Mouse (Mus musculus): ENCODE results near the gene Scamp4. TPM values are rescaled to one million over a fixed set of nuclear protein-coding genes. Genes with fewer than 3 reads are reported as not detected.

Scamp4 gene
- total RNA-seq, 2 experiments from 2014 or later, result 19.7 to 22.1 TPM

DNA sequence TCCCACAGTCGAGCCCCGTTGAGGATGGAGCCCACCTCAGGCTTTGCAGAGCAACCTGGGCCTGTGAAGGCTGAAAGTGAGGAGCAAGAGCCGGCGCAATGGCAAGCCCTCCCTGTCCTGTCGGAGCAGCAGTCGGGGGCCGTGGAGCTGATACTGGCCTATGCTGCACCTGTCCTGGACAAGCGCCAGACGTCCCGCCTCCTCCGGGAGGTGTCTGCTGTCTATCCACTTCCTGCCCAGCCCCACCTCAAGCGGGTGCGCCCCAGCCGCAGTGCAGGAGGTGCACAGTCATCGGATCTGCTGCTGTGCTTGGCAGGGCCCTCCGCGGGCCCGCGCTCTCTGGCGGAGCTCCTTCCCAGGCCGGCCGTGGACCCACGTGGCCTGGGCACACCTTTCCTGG, 3.6 kb downstream of the Scamp4 start:
- no peak for DNase-seq
- intact Hi-C loops (cut with DNase I), result no loop called here

GRCm38 (mm10) chr10:80606737-80607350, 4.2 kb downstream of the Scamp4 start:
- intact Hi-C loops (cut with DNase I), result no loop called here
- no peak for DNase-seq

GRCm38 (mm10) chr10:80608435-80608834, 5.8 kb downstream of the Scamp4 start:
- intact Hi-C loops (cut with DNase I), result no loop called here
- no peak for DNase-seq

DNA sequence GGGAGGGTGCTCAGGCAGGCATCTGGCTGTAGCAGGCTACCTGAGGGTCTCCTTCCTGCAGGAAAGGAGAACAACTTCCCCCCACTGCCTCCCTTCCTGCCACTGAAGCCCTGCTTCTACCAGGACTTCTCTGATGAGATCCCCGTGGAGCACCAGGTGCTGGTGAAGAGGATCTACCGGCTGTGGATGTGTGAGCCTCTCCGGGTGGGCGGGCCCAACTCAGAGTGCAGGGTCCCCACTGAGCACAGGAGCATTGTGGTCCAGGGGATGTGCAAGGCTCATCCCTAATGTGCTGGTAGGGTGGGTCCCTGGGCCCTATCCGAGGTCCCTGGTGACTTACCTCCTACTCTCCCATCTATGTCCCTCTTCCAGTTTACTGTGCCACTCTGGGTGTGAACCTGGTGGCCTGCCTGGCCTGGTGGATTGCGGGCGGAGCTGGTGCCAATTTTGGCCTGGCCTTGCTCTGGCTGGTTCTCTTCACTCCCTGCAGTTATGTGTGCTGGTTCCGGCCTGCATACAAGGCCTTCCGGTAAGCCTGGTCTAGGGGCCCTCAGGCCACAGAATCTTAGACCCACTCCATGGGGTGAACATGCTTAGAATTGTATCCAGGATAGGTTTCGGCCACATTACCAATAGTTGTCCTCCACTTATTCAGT, 6.7 kb downstream of the Scamp4 start:
- intact Hi-C loops (cut with DNase I), result no loop called here
- no peak for DNase-seq

GRCm38 (mm10) chr10:80610116-80610785, 7.6 kb downstream of the Scamp4 start:
- intact Hi-C loops (cut with DNase I), result loop anchor here (2.0 kb wide), 2 partner anchors 51 to 75 kb away; no protein-coding TSS in a partner anchor
- DNase-seq, result no peak

GRCm38 (mm10) chr10:80611024-80611423, 8.4 kb downstream of the Scamp4 start:
- intact Hi-C loops (cut with DNase I), result loop anchor here (2.0 kb wide), 2 partner anchors 50 to 74 kb away; no protein-coding TSS in a partner anchor
- DNase-seq, result peak; percentile 60 to 67

- intact Hi-C loops (cut with DNase I), result loop anchor here (2.0 kb wide), 2 partner anchors 49 to 73 kb away; no protein-coding TSS in a partner anchor
- DNase-seq, result no peak
Observed at GRCm38 (mm10) chr10:80611905-80612304, 9.2 kb downstream of the Scamp4 start.

GRCm38 (mm10) chr10:80613821-80614220, 11.1 kb downstream of the Scamp4 start:
- intact Hi-C loops (cut with DNase I), result no loop called here
- no peak for DNase-seq

- DNase-seq, result no peak
- intact Hi-C loops (cut with DNase I), result no loop called here
Observed at GRCm38 (mm10) chr10:80614351-80614750, 11.7 kb downstream of the Scamp4 start.

- intact Hi-C loops (cut with DNase I), result no loop called here
- no peak for DNase-seq
Observed at GRCm38 (mm10) chr10:80618181-80618580, 15.5 kb downstream of the Scamp4 start.

DNA sequence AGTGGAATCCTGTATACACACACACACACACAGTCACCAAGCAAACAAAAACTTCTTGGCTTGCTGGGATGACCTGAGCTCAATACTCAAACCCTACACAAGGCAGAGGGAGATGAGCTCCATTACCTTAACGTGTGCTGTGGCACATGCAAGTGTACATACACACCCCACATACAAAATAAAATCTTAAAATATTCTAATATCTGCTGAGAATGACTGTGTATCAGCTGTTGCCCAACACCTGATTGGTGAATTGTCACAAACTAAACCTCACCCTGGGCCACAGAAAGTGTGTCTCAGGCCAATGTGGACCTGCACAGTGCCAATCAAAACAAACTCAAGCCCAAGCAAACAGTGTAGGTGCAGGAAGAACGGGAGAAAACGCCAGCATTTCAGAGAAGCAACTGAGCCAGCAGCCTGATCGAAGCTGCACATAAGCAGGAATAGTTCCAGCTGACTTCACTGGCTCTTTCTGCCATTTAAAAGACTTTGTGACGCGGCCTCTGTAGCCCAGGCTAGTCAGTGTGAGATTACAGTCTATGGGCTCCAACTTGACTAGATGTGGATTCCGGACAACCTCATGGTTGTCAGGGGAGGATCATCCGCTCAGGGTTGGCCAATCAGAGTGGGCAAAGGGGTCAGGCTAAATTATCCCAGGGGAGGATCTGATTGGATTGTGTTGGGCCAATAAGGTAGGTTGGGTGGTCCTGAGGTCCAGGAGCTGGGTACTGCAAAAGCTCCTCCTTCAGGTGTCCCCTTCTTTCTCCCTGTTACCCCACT, 17.0 kb downstream of the Scamp4 start:
- no peak for DNase-seq
- intact Hi-C loops (cut with DNase I), result no loop called here

DNA sequence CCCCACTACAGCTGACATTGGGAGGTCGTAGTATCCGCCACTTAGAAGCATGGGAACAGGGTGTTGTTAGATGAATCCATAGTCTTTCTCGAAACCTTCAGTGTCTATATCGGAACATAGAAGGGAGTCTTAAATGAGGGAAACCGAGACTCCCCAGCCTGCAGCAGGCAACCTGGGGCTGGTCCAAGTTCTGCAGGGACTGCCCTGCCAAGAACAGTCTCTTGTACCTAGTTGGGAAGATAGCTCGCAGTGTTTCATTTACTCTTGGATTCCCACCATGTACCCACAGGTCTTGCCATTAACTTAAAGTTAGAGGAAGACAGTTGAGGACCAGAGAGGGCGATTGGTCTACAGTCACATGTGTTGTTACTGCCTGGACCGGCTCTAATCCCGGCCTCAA, 17.7 kb downstream of the Scamp4 start:
- intact Hi-C loops (cut with DNase I), result no loop called here
- DNase-seq, result no peak

GRCm38 (mm10) chr10:80620796-80621689, 18.4 kb downstream of the Scamp4 start:
- intact Hi-C loops (cut with DNase I), result no loop called here

GRCm38 (mm10) chr10:80621690-80621939, 18.9 kb downstream of the Scamp4 start:
- no peak for DNase-seq
- intact Hi-C loops (cut with DNase I), result no loop called here

More at GRCm38 (mm10) chr10:80620796-80621689, 18.4 kb downstream of the Scamp4 start:
- DNase-seq, result no peak

- DNase-seq, result peak; percentile 99
- intact Hi-C loops (cut with DNase I), result loop anchor here (2.0 kb wide), 1 partner anchor 43 kb away; no protein-coding TSS in a partner anchor
Observed at GRCm38 (mm10) chr10:80621940-80622660, 19.4 kb downstream of the Scamp4 start.

DNA sequence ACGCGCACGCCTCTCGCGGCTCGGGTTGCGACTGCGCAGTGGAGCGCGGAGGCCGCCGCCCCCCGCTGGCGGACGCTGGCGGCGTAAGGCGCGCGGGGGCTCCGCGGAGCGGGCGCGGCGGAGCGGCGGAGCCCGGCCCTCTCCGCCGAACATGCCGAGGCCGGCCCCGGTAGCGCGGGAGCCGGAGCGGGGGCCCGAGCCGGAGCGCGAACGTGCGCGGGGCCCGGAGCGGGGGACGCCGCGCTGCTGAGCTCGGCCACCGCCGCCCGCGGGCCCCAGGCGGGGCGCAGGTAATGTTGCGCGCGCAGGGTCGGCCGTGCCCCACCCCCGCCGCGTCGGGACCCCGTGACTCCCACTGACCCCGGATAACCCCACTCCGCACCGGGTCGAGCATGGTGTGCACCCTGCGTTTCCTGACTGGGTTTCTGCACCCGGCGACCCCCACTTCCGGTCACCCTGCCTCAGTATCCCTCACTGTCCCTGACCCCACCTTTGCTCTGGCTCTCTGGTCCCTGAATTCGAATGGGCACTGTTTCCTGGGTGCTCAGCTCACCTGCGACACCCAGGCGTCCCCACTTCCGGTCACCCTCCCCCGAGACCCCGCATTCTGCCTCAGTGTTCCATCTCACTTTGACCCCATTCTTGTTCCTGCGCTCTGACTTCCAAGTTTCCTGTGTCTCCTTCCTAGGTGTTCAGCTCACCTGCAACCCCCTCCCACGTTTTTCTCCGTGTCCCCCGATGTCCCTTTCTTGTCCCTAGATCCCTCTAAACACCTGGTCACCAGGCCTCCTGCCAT, 20.2 kb downstream of the Scamp4 start, which contains the start of gene Csnk1g2:
TSS of gene Csnk1g2 (plus strand) at position 178 of the 796 bp plus-strand sequence.
- intact Hi-C loops (cut with DNase I), result loop anchor here (1.0 to 2.0 kb wide), 2 partner anchors 33 to 44 kb away; no protein-coding TSS in a partner anchor
- DNase-seq, result no peak

DNA sequence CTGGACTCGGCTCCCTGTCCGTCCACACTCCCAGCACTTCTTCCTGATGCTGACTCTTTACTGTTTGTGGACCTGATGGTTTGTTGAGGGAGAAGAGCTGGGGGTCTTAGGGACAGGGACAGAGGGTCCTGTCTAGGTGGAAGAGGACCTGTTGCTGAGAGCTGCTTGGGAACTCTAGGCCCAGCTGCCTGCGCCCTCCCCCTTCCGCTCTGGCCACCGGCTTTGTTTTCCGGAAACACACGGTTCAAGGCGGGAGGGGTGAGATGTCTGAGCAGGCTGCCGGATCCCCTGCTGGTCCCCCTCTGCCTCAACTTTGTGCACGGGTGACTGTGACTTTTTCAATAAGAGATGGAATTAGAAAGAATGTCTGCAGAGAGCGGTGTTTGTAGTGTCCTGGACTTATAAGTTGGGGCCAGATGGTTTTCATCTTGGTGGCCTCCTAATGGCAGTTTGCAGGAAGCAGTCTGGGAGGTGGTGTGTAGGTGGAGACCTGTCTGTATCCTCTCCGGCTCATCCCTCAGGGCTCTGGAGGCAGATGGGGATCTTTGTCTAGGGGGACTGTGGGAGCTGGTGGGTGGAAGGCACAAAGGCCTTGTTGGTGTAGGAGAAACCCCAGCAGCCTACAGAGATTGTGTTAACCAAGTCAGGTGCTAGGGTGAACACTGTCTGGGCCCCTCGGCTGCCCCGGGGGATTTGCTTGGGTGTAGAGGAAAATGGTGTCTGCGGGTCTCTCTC, 21.0 kb downstream of the Scamp4 start:
- DNase-seq, result peak; percentile 66 to 73
- intact Hi-C loops (cut with DNase I), result loop anchor here (1.0 to 2.0 kb wide), 2 partner anchors 33 to 45 kb away; no protein-coding TSS in a partner anchor

- intact Hi-C loops (cut with DNase I), result no loop called here
- no peak for DNase-seq
Observed at GRCm38 (mm10) chr10:80625764-80626163, 23.1 kb downstream of the Scamp4 start.
